Mouse (Mus musculus) intestine, embryonic 15.5 days (tissue): ENCODE results near the gene Kbtbd13. TPM values are rescaled to one million over a fixed set of nuclear protein-coding genes. Genes with fewer than 3 reads are reported as not detected.
A peak's percentile ranks its signal among the peaks of the same experiment; 100 is the strongest.

Experiments
- ATAC-seq: fragments of 200-750 bp; cut with Nextera tagmentation; 2 replicates; pipeline ENCODE4 v1.8.0; 2017; ENCODE audit warnings: moderate TSS enrichment, moderate library complexity
- H3K27ac ChIP-seq: fragments of 300-500 bp; sonication (generic); 2 replicates; pipeline ENCODE4 v1.5.1; 2015; ENCODE audit warnings: mild to moderate bottlenecking, inconsistent platforms
- H3K27me3 ChIP-seq: fragments of 300-500 bp; sonication (generic); replicated peaks from 2 replicates; pipeline ENCODE4 v1.6.1; 2015; ENCODE audit warnings: inconsistent platforms
- H3K36me3 ChIP-seq: fragments of 300-500 bp; sonication (generic); 2 replicates; pipeline ENCODE4 v1.6.1; 2015; ENCODE audit warnings: inconsistent platforms
- H3K4me1 ChIP-seq: fragments of 300-500 bp; sonication (generic); replicated peaks from 2 replicates; pipeline ENCODE4 v1.6.1; 2015; ENCODE audit warnings: inconsistent platforms
- H3K4me2 ChIP-seq: fragments of 300-500 bp; sonication (generic); replicated peaks from 2 replicates; pipeline ENCODE4 v1.6.1; 2015; ENCODE audit warnings: mild to moderate bottlenecking, inconsistent platforms
- H3K4me3 ChIP-seq: fragments of 300-500 bp; sonication (generic); replicated peaks from 2 replicates; pipeline ENCODE4 v1.5.1; 2015; ENCODE audit warnings: inconsistent platforms
- H3K9ac ChIP-seq: fragments of 300-500 bp; sonication (generic); 2 replicates; pipeline ENCODE4 v1.6.1; 2015; ENCODE audit warnings: inconsistent platforms
- H3K9me3 ChIP-seq: fragments of 300-500 bp; sonication (generic); 2 replicates; pipeline ENCODE4 v1.6.1; 2016; ENCODE audit warnings: inconsistent platforms
- WGBS: fragments of 180-500 bp; shearing (Covaris S2); methylation state at CpG from one replicate; pipeline ENCODE4 v1.1.7; 2015; 5-methylcytosine and 5-hydroxymethylcytosine counted together
- polyA plus RNA-seq: library from polyadenylated mRNA; unstranded; fragments of >200 nt; fragmentation: Nextera tagmentation; extraction: Ambion mirVana; gene quantifications from 2 replicates; pipeline ENCODE4 v1.2.1, GENCODE M21; 2015

Kbtbd13 gene
- polyA plus RNA-seq, 1 experiment from 2014 or later: 2.5 TPM

DNA sequence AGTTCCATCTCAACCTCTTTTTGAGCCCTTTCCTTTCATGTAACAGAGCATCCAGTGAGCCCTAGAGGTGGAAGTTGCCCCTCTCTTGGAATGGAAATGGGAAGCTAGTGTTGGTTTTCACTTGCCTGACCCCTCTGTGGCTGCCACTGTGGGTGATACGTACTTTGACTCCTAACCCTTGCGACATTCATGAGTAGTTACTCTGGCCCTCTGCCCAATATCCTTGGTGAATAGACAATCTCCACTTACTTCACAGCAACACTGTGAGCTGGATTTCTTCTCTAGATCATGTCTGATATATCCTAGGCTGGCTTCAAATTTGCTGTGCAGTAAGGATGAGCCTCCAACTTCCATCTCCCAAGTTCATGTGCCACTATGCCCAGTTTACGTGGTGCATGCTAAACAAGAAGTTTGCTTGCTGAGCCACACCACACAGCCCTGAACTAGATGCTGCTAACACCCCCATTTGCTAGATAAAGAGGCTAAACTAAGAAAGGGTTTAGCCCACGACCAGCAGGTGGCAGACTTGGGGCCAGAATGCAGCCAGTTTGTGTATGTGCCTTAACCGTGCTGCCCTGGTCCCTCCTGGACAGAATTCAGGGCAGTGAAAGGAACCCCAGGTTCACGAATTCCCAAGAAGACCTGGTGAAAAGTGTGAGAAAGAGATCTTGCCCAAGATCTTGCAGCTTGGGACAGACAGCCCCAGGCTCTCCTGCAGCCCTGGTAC is 1.3 kb upstream of the Kbtbd13 start:
- no peak overlapping the region for H3K4me3 ChIP-seq
- ATAC-seq: no peak
- H3K4me2 ChIP-seq: no peak overlapping the region
- no peaks in the 10 kb centered on the region for H3K36me3 ChIP-seq
- H3K27ac ChIP-seq: no peak overlapping the region
- no peaks in the 10 kb centered on the region for H3K9me3 ChIP-seq
- H3K27me3 ChIP-seq: peaks cover 72% of the 10 kb centered on the region
- H3K4me1 ChIP-seq: peaks cover 16% of the 10 kb centered on the region
- WGBS: 29% methylated on average over 6 of the region's 6 CpGs
- H3K9ac ChIP-seq: no peak overlapping the region

DNA sequence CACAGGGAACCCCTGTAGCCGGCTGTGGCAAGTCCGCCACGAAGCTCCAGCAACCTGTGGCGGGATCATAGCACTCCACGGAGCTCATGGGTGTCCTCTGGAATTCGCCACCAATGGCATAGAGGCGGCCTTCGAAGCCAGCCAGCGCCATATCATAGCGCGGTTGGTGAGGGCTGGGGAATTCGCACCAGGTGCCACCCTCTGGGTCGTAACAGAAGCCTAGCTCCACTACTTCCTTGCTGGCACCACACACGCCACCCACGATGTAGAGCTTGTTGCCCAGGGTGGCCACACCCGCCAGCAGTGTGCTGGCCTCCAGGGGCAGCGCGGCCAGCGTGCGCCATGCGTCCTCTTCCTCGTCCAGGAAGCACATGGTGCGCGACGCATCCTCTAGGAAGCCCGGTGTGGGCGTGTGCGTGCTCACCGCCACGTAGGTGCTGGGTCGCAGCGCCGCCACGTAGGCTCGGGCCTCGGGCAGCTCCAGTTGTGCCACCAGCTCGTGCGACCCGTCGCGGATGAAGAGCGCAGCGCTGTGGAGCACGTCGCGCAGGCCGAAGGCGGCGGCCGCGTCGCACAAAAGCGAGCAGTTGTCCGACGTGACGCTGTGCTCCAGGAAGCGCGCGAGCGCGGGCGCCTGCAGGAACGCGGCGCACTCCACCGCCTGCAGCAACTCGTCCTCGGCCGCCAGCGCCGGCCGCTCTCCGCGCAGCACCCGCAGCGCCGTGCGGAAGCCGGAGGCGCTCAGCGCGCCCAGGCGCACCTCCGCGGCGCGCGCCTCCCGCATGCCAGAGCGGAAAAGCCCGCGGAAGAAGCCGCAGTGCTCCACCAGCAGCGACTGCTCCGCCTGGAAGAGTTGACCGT is 470 bp downstream of the Kbtbd13 start:
- Histone ChIP-seq H3K27me3 (peaks cover 66% of the 10 kb centered on the region), H3K9me3 (no peaks in the 10 kb centered on the region), H3K4me1 (peaks cover 12% of the 10 kb centered on the region), H3K4me2 (peak overlapping the region; percentile 76), H3K27ac (no peak overlapping the region), H3K9ac (peak overlapping the region; percentile 35), H3K36me3 (no peaks in the 10 kb centered on the region), H3K4me3 (peak overlapping the region; percentile 44)
- 14% methylated on average over 96 of the region's 96 CpGs for WGBS
- ATAC-seq: peak; percentile 60

DNA sequence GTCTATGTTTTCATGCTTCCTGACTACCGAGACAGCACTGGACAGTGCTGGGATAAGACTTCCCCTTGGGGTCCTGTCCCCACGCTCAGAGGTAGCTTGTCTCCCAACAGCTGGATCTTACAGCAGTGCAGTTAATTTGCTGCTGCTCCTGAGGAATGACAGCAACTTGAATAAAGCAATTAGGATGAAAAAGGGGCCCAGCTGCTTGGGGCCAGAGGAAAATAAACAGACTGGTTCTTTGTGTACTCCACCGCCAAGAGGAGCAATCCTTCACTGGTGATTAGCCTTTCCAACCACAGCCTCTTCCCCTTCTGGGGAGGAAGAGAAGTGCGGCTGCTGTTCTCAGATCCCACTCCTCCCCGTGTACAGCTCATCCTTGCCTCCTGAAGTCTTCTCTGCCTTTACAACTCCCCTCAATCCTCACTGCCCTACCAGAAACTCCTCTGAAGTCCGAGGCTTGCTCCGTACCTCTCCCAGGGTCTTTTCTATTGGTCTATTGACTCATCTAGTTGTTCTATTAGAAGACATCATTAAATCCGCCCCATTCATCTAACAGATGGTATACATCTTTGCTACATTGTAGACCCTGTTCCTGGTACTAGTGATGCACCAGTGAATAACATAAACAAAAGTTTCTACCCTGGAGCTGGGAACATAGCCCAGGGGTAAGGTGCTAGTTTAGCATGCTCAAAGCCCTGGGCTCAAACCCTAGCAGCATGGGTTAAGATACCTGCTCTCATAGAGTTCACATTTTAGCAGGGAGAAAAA is 4.9 kb downstream of the Kbtbd13 start:
- Histone ChIP-seq H3K9ac (no peak overlapping the region), H3K4me2 (no peak overlapping the region), H3K27me3 (peaks cover 71% of the 10 kb centered on the region), H3K4me3 (no peak overlapping the region), H3K36me3 (no peaks in the 10 kb centered on the region), H3K27ac (no peak overlapping the region), H3K9me3 (no peaks in the 10 kb centered on the region), H3K4me1 (peaks cover 12% of the 10 kb centered on the region)
- 15% methylated on average over 8 of the region's 8 CpGs for WGBS
- peak; percentile 39; the same call in 1 of the 2 replicates for ATAC-seq

DNA sequence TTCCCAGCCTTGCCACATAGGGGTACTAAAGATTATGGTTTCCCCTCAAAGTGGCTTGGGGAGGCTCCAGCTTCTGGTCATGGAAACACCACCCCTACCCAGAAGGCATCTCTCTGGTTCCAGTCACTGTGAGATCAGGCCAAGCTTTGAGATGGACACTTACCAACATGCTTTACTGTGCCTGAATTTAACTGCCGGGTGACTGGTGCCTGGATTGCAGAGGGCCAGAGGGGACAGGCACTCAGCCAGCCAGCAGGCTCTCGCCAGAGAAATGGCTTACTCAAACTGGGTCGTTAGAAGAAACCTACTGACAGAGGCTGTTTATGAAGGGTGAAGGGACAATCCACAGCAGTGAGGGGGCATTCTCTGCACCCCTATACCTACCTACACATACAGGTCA is 7.2 kb downstream of the Kbtbd13 start:
- Histone ChIP-seq H3K4me2 (no peak overlapping the region), H3K4me1 (peaks cover 3% of the 10 kb centered on the region), H3K4me3 (no peak overlapping the region), H3K36me3 (no peaks in the 10 kb centered on the region), H3K9me3 (no peaks in the 10 kb centered on the region), H3K27ac (no peak overlapping the region), H3K27me3 (peaks cover 67% of the 10 kb centered on the region), H3K9ac (no peak overlapping the region)
- no peak for ATAC-seq
- WGBS: 39% methylated on average over 3 of the region's 3 CpGs

DNA sequence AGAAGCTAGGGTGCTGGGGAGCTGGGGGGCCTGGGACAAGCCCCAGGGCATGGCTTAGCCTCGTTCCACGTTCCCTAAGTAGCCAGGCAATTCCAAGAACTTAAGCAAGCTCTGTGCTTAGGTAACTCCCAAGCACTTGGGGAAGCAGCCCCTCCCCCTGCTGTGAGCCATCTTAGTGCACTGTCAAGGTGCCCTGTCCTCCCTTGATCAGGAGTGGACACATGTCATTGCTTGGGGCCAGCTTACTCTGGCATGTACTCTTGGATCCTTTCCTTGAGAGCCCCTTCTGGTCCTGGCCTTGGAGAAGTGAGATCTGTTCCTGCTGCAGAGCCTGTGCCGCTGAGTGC is 8.7 kb downstream of the Kbtbd13 start:
- no peak overlapping the region for H3K4me3 ChIP-seq
- H3K9ac ChIP-seq: no peak overlapping the region
- H3K27me3 ChIP-seq: peaks cover 63% of the 10 kb centered on the region
- H3K9me3 ChIP-seq: no peaks in the 10 kb centered on the region
- no peaks in the 10 kb centered on the region for H3K36me3 ChIP-seq
- no peak overlapping the region for H3K4me2 ChIP-seq
- WGBS: 48% methylated on average over 3 of the region's 3 CpGs
- H3K4me1 ChIP-seq: peaks cover 3% of the 10 kb centered on the region
- no peak overlapping the region for H3K27ac ChIP-seq
- no peak for ATAC-seq

DNA sequence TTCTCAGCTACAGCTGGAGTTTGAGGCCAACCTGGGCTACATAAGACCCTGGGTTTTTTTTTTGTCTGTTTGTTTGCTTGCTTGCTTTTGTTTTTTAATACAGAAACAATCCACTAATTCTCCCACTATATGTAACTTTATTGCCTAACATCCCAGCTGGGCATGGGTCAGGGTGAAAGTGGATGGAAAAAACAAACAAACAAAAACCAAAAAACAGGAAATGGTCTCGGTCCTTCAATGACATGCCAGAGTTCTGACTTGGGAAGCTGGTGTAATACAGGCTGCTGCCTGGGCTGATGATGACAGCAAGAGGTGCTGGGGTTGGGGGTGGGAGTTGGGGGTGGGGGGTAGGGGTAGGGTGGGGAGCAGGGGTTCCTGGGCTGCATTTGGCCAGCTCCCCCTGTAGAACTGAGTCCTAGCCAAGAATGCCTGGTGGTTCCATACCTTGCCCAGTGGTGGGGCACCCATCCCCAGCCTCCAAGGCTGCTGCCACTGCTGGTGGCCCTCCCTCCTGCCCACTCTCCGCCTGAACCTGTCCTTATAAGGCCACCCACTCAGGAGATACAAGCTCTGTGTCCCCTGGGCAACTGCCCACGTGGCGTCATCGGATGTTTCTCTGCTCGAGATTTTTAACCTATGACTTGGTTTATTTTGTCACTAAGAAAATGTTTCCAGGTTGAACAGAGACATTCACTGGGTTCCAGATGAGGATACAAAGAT is 9.3 kb downstream of the Kbtbd13 start:
- Histone ChIP-seq H3K27me3 (peaks cover 64% of the 10 kb centered on the region), H3K9me3 (no peaks in the 10 kb centered on the region), H3K36me3 (no peaks in the 10 kb centered on the region), H3K4me2 (no peak overlapping the region), H3K4me1 (peaks cover 3% of the 10 kb centered on the region), H3K27ac (no peak overlapping the region), H3K4me3 (no peak overlapping the region), H3K9ac (no peak overlapping the region)
- WGBS: 75% methylated on average over 6 of the region's 6 CpGs
- ATAC-seq: no peak

DNA sequence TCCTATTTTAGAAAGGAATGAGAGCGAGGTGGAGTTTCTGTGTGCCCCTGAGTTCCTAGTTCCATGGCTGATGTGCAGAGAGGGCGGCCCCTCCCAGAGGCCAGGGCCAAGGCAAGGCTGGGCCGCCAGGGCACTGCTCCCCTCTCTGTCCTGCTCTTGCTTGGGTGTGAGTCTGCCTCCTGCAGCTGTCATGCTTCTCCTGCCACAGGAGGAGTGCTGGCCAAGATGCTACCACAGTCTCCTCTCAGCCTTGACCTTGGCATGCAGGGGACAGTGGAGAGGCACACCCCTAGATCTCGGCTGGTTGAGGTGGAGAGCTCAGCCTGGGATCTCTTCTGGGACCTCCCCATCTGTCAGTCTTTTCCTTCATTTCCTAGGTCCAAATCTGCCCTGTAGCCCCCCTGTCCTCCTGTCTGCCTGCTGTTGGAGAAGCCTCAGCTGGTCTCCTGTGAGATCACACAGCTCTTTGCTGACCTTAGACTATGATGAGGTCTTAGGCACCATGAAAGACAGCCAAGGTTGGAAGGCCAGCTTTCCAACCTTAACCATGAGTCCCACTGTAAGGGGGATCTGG is 10.3 kb downstream of the Kbtbd13 start:
- no peak overlapping the region for H3K9ac ChIP-seq
- no peak overlapping the region for H3K4me2 ChIP-seq
- no peak for ATAC-seq
- H3K27ac ChIP-seq: no peak overlapping the region
- peaks cover 3% of the 10 kb centered on the region for H3K4me1 ChIP-seq
- WGBS: 72% methylated on average over 4 of the region's 4 CpGs
- no peaks in the 10 kb centered on the region for H3K36me3 ChIP-seq
- H3K9me3 ChIP-seq: no peaks in the 10 kb centered on the region
- H3K27me3 ChIP-seq: peaks cover 70% of the 10 kb centered on the region
- H3K4me3 ChIP-seq: no peak overlapping the region

DNA sequence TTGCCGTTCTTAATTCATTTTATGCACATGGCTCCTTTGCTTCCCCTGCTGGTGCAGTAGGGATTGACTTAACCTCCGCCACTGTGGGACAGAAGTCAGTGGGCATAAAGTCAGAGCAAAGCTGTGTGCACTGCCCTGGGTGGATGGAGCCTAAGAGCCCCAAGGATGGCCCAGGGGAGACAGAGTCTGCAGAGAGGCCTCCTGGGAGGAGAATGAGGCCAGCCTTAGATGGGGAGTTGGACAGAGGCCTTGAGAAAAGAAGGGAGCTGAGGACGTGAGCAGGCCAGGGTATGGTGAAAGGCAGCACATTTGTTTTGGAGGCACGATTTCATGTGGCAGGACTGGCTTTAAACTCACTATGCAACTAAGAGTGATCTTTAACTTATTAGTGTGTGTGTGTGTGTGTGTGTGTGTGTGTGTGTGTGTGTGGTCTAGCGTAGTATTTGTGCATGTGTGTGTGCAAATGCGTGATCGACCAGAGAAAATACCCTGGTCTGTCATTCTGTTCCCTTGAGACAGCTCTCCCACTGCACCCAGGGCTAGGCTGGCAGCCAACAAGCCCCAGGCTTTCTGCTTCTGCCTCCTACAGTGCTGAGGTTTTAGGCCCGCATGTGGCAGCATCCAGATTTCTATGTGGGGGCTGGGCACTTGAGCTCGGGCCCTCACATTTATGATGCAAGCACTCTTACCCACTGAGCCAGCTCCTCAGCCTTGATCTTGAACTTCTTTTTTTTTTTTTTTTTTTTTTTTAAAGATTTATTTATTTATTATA is 16.1 kb downstream of the Kbtbd13 start:
- 87% methylated on average over 9 of the region's 9 CpGs for WGBS
- H3K27me3 ChIP-seq: peaks cover 30% of the 10 kb centered on the region; the same call in 1 of the 2 replicates
- H3K4me3 ChIP-seq: no peak overlapping the region
- no peak overlapping the region for H3K27ac ChIP-seq
- H3K9me3 ChIP-seq: no peaks in the 10 kb centered on the region
- no peak overlapping the region for H3K4me2 ChIP-seq
- H3K4me1 ChIP-seq: no peaks in the 10 kb centered on the region
- no peak for ATAC-seq
- no peak overlapping the region for H3K9ac ChIP-seq
- 0 out of 2 replicates have a peak, but pooled peaks cover 2% of the 10 kb centered on the region for H3K36me3 ChIP-seq

DNA sequence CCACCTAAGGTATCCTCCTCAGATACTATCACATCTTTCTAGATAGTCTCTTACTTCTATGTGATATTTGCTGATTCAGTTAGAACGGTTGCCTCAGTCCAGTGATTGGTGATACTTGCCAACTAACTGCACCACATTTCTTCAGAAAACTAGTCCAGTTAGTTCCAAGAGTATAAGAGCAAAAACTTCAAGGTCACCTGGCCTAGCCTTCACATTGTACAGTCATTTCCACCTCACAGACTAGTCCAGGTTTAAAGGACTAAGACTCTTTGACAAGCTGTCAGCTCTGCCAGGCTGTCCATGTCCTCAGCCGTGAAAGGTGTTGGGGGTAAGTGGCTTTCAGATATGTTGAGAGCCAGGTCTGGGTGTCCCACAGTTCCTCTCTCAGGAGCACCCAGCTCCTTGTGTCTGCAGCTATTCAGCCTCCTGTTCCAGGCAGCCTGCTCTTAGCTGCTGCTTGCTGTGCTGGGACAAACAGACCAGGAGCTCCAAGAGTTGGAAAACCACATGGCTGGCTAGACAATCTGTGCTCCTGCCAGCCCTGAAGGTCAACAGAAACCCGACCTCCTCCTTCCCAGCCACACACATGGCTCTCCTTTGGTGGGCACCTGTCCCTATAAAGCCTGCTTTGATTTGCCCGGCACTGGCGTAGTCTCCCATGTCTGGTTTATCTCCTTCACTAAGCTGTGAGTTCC is 16.8 kb downstream of the Kbtbd13 start:
- Histone ChIP-seq H3K27me3 (peaks cover 25% of the 10 kb centered on the region; the same call in 1 of the 2 replicates), H3K4me1 (no peaks in the 10 kb centered on the region), H3K9ac (no peak overlapping the region), H3K27ac (no peak overlapping the region), H3K4me3 (no peak overlapping the region), H3K36me3 (0 out of 2 replicates have a peak, but pooled peaks cover 2% of the 10 kb centered on the region), H3K9me3 (no peaks in the 10 kb centered on the region), H3K4me2 (no peak overlapping the region)
- 80% methylated on average over 5 of the region's 5 CpGs for WGBS
- no peak for ATAC-seq

DNA sequence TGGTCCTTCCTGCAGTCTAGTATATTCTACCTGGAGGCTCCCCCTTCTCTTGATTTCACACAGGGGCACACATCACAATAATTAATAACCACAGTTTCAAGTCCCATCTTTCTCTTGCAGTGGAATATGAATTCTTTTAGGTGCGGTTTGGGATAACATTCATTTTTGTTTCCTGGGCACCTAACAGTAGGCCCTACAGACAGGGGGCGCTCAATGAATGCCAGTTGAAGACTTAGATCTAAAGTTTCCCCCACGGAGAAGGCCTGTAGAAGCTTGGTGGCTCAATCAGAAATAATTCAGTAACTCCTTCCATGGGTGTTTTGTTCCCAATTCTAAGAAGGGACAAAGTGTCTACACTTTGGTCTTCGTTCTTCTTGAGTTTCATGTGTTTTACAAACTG is 19.0 kb downstream of the Kbtbd13 start:
- no peaks in the 10 kb centered on the region for H3K9me3 ChIP-seq
- WGBS: 76% methylated on average over 4 of the region's 4 CpGs
- no peak for ATAC-seq
- H3K36me3 ChIP-seq: 0 out of 2 replicates have a peak, but pooled peaks cover 2% of the 10 kb centered on the region
- H3K4me2 ChIP-seq: no peak overlapping the region
- H3K27ac ChIP-seq: no peak overlapping the region
- no peaks in the 10 kb centered on the region for H3K4me1 ChIP-seq
- H3K9ac ChIP-seq: no peak overlapping the region
- H3K4me3 ChIP-seq: no peak overlapping the region
- peaks cover 9% of the 10 kb centered on the region; the same call in 1 of the 2 replicates for H3K27me3 ChIP-seq
